Mouse (Mus musculus) thymus, postnatal 4 days (tissue): ENCODE measurements around the gene 5730409E04Rik.

Experiments
- DNase-seq: peaks from one replicate; pipeline ENCODE4 v3.0.0; 2021

The 5730409E04Rik gene

GRCm38 (mm10) chr4:126637446-126637845 lies 27.8 kb downstream of the 5730409E04Rik start:
- no peak for DNase-seq

GRCm38 (mm10) chr4:126639339-126639738 lies 29.7 kb downstream of the 5730409E04Rik start:
- DNase-seq, result no peak

GRCm38 (mm10) chr4:126641901-126642300 lies 32.3 kb downstream of the 5730409E04Rik start:
- DNase-seq, result no peak

- DNase-seq, result no peak
Measured at GRCm38 (mm10) chr4:126643815-126644214, 34.2 kb downstream of the 5730409E04Rik start.

- no peak for DNase-seq
Measured at GRCm38 (mm10) chr4:126644333-126644963, 34.8 kb downstream of the 5730409E04Rik start.

- DNase-seq, result no peak
Measured at GRCm38 (mm10) chr4:126647996-126648910, 38.6 kb downstream of the 5730409E04Rik start.

GRCm38 (mm10) chr4:126653148-126653547 lies 43.5 kb downstream of the 5730409E04Rik start:
- no peak for DNase-seq

GRCm38 (mm10) chr4:126655356-126655755 lies 45.7 kb downstream of the 5730409E04Rik start:
- DNase-seq, result peak; percentile 61

GRCm38 (mm10) chr4:126661249-126661648 lies 51.6 kb downstream of the 5730409E04Rik start:
- DNase-seq, result no peak
